Mouse (Mus musculus): ENCODE results near the gene 9530068E07Rik. TPM values are rescaled to one million over a fixed set of nuclear protein-coding genes. Genes with fewer than 3 reads are reported as not detected.

Gene 9530068E07Rik
- 265 and 384 TPM in 2 replicates for polyA plus RNA-seq (2012; rRNA removed)

GRCm38 (mm10) chr11:52395940-52396596 lies at the start of gene 9530068E07Rik:
Gene 9530068E07Rik (plus strand): TSS chr11:52396428.

GRCm38 (mm10) chr11:52360471-52361277 lies 35.6 kb upstream of the 9530068E07Rik start, which contains the start of gene Vdac1:
Gene Vdac1 (plus strand): TSS chr11:52360860.

Other genes starting within 250 kb of the 9530068E07Rik start
- gene Olfr1371, start 182.4 kb upstream of the 9530068E07Rik start, polyA plus RNA-seq (2012; rRNA removed) = not detected in 2 replicates
- gene Skp1a, start 164.4 kb upstream of the 9530068E07Rik start, polyA plus RNA-seq (2012; rRNA removed) = 10.4 and 13.7 TPM in 2 replicates
- gene Tcf7, start 113.4 kb upstream of the 9530068E07Rik start, polyA plus RNA-seq (2012; rRNA removed) = 36.7 and 50.8 TPM in 2 replicates
- gene Vdac1, start 35.6 kb upstream of the 9530068E07Rik start, polyA plus RNA-seq (2012; rRNA removed) = 36.2 and 45.0 TPM in 2 replicates